Mouse (Mus musculus) heart, postnatal 0 days (tissue): ENCODE data around the gene Ifnar1.

Experiments used
- CTCF ChIP-seq: IDR thresholded peaks from 2 replicates; pipeline ENCODE4 v1.5.1; 2016; ENCODE audit warnings: antibody characterized with exemption, control low read depth, low read depth
- EP300 ChIP-seq: IDR thresholded peaks from 2 replicates; pipeline ENCODE4 v1.6.1; 2016; ENCODE audit warnings: antibody characterized with exemption, low read depth

DNA sequence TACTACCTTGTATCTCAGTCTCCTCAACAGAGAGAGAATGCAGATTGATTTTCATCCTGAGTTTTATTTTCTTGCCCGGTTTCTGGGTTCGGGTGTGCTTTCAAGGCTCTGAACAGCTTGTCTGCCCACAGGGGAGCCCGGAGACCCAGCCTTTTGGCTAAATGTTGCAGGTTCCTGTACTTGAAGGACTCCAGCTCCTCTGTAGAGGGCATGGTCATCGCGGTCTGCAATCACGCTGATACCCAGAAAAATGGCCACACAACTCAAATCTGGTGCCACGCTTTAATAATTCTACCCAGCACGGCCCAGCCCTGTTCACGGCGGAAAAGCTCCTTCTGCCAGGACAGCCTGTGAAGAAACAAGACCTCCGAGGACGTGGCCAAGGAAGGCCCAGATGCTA, 21.4 kb downstream of the Ifnar1 start:
- TF ChIP-seq EP300, result no peak
- no peak for TF ChIP-seq CTCF
